27 mouse cellular contexts compared by ENCODE assay signal in genomic region chr16:20736168-20736567, GRCm38 (mm10). TPM values are rescaled to one million over a fixed set of nuclear protein-coding genes. Genes with fewer than 3 reads are reported as not detected.
"Had no signal": no experiment of that assay in that cellular context is flagged by ENCODE, and none has a peak within 500 bp of the region (broad histone marks: within the 10 kb centered on the region; RNA-seq: fewer than 3 reads in every experiment).

No protein-coding gene starts in this region.

- H3K27ac ChIP-seq: embryonic facial prominence, embryonic 10.5 days; embryonic facial prominence, embryonic 12.5 days; embryonic facial prominence, embryonic 13.5 days; embryonic facial prominence, embryonic 15.5 days; forebrain, embryonic 10.5 days; forebrain, embryonic 12.5 days; forebrain, embryonic 13.5 days; forebrain, embryonic 15.5 days; gastrocnemius, adult 2 months; heart, adult 2 months; heart, embryonic 10.5 days had no signal

- ATAC-seq: forebrain, embryonic 13.5 days; forebrain, embryonic 14.5 days; forebrain, embryonic 15.5 days; forebrain, embryonic 16.5 days; forebrain, postnatal 0 days had no signal

- DNase-seq: cerebellum, adult 8-10 months; cerebellum, adult 9-10 months; embryo, embryonic 11 days; forebrain, postnatal 0 days; gastrocnemius, adult 2 months; gastrocnemius, postnatal 10 days; gastrocnemius, postnatal 14 days; gastrocnemius, postnatal 25 days; gastrocnemius, postnatal 36 days; heart, adult 11 months; heart, adult 18-20 months had no signal

- H3K9me3 ChIP-seq: embryonic facial prominence, embryonic 10.5 days; embryonic facial prominence, embryonic 12.5 days; embryonic facial prominence, embryonic 13.5 days; embryonic facial prominence, embryonic 15.5 days; forebrain, embryonic 10.5 days; forebrain, embryonic 12.5 days; forebrain, embryonic 13.5 days; forebrain, embryonic 15.5 days; heart, embryonic 10.5 days; heart, embryonic 12.5 days had no signal

- H3K4me3 ChIP-seq: embryonic facial prominence, embryonic 10.5 days; embryonic facial prominence, embryonic 12.5 days; embryonic facial prominence, embryonic 13.5 days; embryonic facial prominence, embryonic 15.5 days; erythroblast, embryonic 14.5 days; forebrain, embryonic 10.5 days; forebrain, embryonic 12.5 days; forebrain, embryonic 13.5 days; forebrain, embryonic 15.5 days; gastrocnemius, adult 2 months; heart, adult 2 months; heart, embryonic 10.5 days; heart, embryonic 12.5 days had no signal

- H3K36me3 ChIP-seq: embryonic facial prominence, embryonic 10.5 days; embryonic facial prominence, embryonic 12.5 days; forebrain, embryonic 10.5 days; forebrain, embryonic 12.5 days; forebrain, embryonic 15.5 days; heart, embryonic 10.5 days; heart, embryonic 12.5 days had no signal

RNA-seq across cellular contexts. Expression of gene Thpo, which starts 1.9 kb away (rescaled TPM):
- total RNA-seq: common myeloid progenitor, adult 5-6 weeks; granulocyte monocyte progenitor cell, adult 5-6 weeks had no signal
- polyA plus RNA-seq: erythroblast, embryonic 14.5 days had no signal

RNA-seq across cellular contexts. Expression of gene Chrd, which starts 3.2 kb away (rescaled TPM):
- total RNA-seq: common myeloid progenitor, adult 5-6 weeks; granulocyte monocyte progenitor cell, adult 5-6 weeks had no signal
- polyA plus RNA-seq: erythroblast, embryonic 14.5 days had no signal

RNA-seq across cellular contexts. Expression of gene Fam131a, which starts 43.1 kb away (rescaled TPM):
- total RNA-seq: common myeloid progenitor, adult 5-6 weeks; granulocyte monocyte progenitor cell, adult 5-6 weeks had no signal
